Mouse (Mus musculus) forebrain, embryonic 11.5 days (tissue): Measurements from ENCODE around the gene Maml2. TPM values are rescaled to one million over a fixed set of nuclear protein-coding genes. Genes with fewer than 3 reads are reported as not detected.

Experiments used
- ATAC-seq: fragments of 200-750 bp; cut with Nextera tagmentation; replicated peaks from 2 replicates; pipeline ENCODE4 v1.8.0; 2017; ENCODE audit warnings: moderate TSS enrichment; ENCODE audit not compliant: low FRiP score
- DNase-seq: peaks from one replicate; pipeline ENCODE4 v3.0.0-alpha.2; 2017; ENCODE audit warnings: low spot score
- H3K27ac ChIP-seq: fragments of 300-500 bp; sonication (generic); 2 replicates; pipeline ENCODE4 v1.5.1; 2014; ENCODE audit warnings: low read depth, low read length
- H3K27me3 ChIP-seq: fragments of 300-500 bp; sonication (generic); 2 replicates; pipeline ENCODE4 v1.6.1; 2014; ENCODE audit warnings: mild to moderate bottlenecking, low read length, mixed read lengths; ENCODE audit not compliant: control insufficient read depth, insufficient read depth
- H3K36me3 ChIP-seq: fragments of 300-500 bp; sonication (generic); 2 replicates; pipeline ENCODE4 v1.6.1; 2014; ENCODE audit warnings: mild to moderate bottlenecking, low read length, moderate library complexity, mixed read lengths; ENCODE audit not compliant: control insufficient read depth, insufficient read depth
- H3K4me1 ChIP-seq: fragments of 300-500 bp; sonication (generic); replicated peaks from 2 replicates; pipeline ENCODE4 v1.6.1; 2014; ENCODE audit warnings: low read length, mixed read lengths; ENCODE audit not compliant: control insufficient read depth, insufficient read depth
- H3K4me2 ChIP-seq: fragments of 300-500 bp; sonication (generic); 2 replicates; pipeline ENCODE4 v1.6.1; 2014; ENCODE audit warnings: low read depth, mild to moderate bottlenecking, low read length, moderate library complexity, mixed read lengths; ENCODE audit not compliant: severe bottlenecking
- H3K4me3 ChIP-seq: fragments of 300-500 bp; sonication (generic); 2 replicates; pipeline ENCODE4 v1.5.1; 2014; ENCODE audit warnings: low read depth, low read length
- H3K9ac ChIP-seq: fragments of 300-500 bp; sonication (generic); 2 replicates; pipeline ENCODE4 v1.6.1; 2014; ENCODE audit warnings: low read length
- H3K9me3 ChIP-seq: fragments of 300-500 bp; sonication (generic); 2 replicates; pipeline ENCODE4 v1.6.1; 2016; ENCODE audit warnings: low read length, mixed read lengths; ENCODE audit not compliant: control insufficient read depth
- WGBS: fragments of 180-500 bp; shearing (Covaris S2); extraction: QIAGEN DNeasy Blood & Tissue Kit; methylation state at CpG from one replicate; pipeline ENCODE4 v1.1.7; 2014; 5-methylcytosine and 5-hydroxymethylcytosine counted together
- polyA plus RNA-seq: library from polyadenylated mRNA; unstranded; fragments of >200 nt; fragmentation: Nextera tagmentation; extraction: Ambion mirVana; gene quantifications from 2 replicates; pipeline ENCODE4 v1.2.1, GENCODE M21; 2014

Maml2 gene
- polyA plus RNA-seq, 1 experiment from 2014 or later, result 9.8 TPM

DNA sequence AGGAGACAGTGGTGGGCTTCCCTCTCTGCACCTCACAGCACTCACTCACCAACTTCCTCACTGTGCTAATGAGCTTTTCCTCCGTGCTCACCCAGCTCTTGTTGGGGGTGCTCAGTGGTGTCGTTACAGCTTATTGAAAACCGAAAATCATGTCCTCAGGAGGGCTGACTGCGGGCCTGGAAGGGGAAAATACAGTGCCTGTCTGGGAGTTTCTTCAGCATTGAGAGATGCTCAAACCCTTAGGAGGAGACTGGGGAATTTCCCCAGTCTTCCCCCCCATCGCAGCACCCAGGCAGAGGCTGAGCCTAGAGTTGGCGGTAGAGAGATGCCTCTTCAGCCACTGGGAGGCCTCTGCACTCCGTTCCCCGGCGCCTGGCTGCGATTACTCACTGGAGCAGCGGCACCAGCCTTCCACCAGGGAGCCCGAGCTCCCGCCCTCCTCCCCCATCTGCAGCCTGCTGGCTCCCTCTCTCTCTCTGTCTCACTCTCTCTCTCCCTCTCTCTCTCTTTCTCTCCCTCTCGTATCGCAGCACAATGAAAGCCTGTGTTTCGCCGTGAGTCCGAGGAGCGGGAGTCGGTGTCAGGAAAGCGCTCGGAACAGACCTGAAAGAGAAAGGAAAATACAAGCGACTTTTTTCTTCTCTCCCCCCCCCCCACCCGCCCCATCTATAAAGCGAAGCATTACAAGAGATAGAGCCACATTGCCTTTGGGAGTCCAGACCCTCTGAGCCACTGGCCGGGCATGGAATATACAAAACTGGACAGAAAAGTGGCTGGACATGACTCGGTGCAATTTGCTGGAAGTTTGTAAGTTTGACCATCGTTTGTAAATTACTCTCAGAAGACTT, 1.3 kb upstream of the Maml2 start:
- peak overlapping the region; percentile 65 for H3K27ac ChIP-seq
- DNase-seq, result peak; percentile 93
- H3K27me3 ChIP-seq, result no peaks in the 10 kb centered on the region
- peak overlapping the region; percentile 42 for H3K4me3 ChIP-seq
- no peaks in the 10 kb centered on the region for H3K36me3 ChIP-seq
- H3K4me1 ChIP-seq, result peaks cover 18% of the 10 kb centered on the region
- H3K9me3 ChIP-seq, result no peaks in the 10 kb centered on the region
- H3K4me2 ChIP-seq, result peak overlapping the region; percentile 92
- peak; percentile 93 for ATAC-seq
- WGBS, result under 1% methylated on average over 28 of the region's 28 CpGs
- peak overlapping the region; percentile 75 for H3K9ac ChIP-seq

GRCm38 (mm10) chr9:13297122-13297667, 562 bp upstream of the Maml2 start:
- WGBS, result under 1% methylated on average over 12 of the region's 12 CpGs
- H3K4me1 ChIP-seq, result peaks cover 25% of the 10 kb centered on the region

GRCm38 (mm10) chr9:13298513-13298878, 739 bp downstream of the Maml2 start:
- H3K4me1 ChIP-seq, result peaks cover 29% of the 10 kb centered on the region
- no peaks in the 10 kb centered on the region for H3K36me3 ChIP-seq
- peak overlapping the region; percentile 42 for H3K4me3 ChIP-seq
- no peaks in the 10 kb centered on the region for H3K9me3 ChIP-seq
- ATAC-seq (no peak), DNase-seq (no peak)
- H3K9ac ChIP-seq, result peak overlapping the region; percentile 75
- H3K4me2 ChIP-seq, result peak overlapping the region; percentile 92
- no peaks in the 10 kb centered on the region for H3K27me3 ChIP-seq
- H3K27ac ChIP-seq, result 0 out of 2 replicates have a peak overlapping the region, but pooled peaks have one; percentile 53
- 22% methylated on average over 9 of the region's 9 CpGs for WGBS

More at GRCm38 (mm10) chr9:13297122-13297667, 562 bp upstream of the Maml2 start:
- Histone ChIP-seq H3K36me3 (no peaks in the 10 kb centered on the region), H3K4me3 (peak overlapping the region; percentile 42), H3K27me3 (no peaks in the 10 kb centered on the region), H3K9ac (peak overlapping the region; percentile 75), H3K4me2 (peak overlapping the region; percentile 92), H3K27ac (peak overlapping the region; percentile 8; the same call in 1 of the 2 replicates), H3K9me3 (no peaks in the 10 kb centered on the region)
- DNase-seq, result no peak
- ATAC-seq, result peak; percentile 3; the same call in 1 of the 2 replicates

DNA sequence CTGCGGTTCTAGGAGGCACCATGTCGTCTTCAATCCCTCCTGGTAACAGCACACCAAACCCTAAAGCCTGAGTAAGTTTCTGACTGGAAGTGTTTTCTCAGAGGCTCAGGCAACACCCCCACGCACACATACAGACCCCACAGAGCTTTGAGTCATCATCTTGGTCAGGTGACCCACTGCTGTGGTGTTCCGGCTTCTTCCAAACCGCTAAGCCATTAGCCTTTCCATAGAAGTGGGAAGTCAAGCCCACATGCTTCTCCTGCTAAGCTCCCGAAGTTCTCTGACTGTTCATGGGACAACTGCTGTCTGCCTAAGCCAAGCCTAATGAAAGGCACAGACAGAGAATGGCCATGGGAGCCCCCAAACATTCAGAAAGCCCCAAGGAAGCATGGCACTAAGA, 1.4 kb downstream of the Maml2 start:
- DNase-seq, result no peak
- no peak overlapping the region for H3K27ac ChIP-seq

DNA sequence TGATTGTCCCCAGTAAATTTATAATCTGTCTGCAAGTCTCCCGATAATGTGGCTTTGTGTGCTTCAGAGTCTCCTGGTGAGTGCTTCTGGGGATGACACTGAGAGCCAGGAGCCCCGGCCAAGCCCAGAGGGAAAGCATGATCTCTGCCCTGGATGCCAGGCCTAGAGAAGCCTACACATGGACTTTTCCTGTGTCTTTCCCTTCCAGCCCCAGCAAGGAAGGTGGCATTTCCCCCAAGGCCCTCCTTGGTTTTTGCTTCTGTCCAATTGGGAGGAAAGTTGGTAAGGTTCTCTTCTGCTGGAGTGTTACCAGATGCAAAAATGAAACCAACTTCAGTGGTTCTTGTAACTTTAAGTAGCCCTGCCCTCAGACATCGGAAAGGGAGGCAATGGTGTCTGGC, 2.3 kb downstream of the Maml2 start:
- DNase-seq, result no peak
- H3K4me2 ChIP-seq, result peak overlapping the region; percentile 5; the same call in 1 of the 2 replicates
- peaks cover 33% of the 10 kb centered on the region for H3K4me1 ChIP-seq
- H3K27ac ChIP-seq, result no peak overlapping the region
- no peak overlapping the region for H3K9ac ChIP-seq
- no peak for ATAC-seq
- H3K9me3 ChIP-seq, result no peaks in the 10 kb centered on the region
- H3K4me3 ChIP-seq, result no peak overlapping the region
- H3K36me3 ChIP-seq, result no peaks in the 10 kb centered on the region
- 72% methylated on average over 3 of the region's 3 CpGs for WGBS
- H3K27me3 ChIP-seq, result no peaks in the 10 kb centered on the region

More for the DNA sequence above, 1.4 kb downstream of the Maml2 start:
- H3K4me1 ChIP-seq, result peaks cover 32% of the 10 kb centered on the region
- no peak for ATAC-seq
- H3K9me3 ChIP-seq, result no peaks in the 10 kb centered on the region
- peak overlapping the region; percentile 92; the same call in 1 of the 2 replicates for H3K4me2 ChIP-seq
- H3K36me3 ChIP-seq, result no peaks in the 10 kb centered on the region
- H3K4me3 ChIP-seq, result no peak overlapping the region
- WGBS, result 80% methylated on average over 6 of the region's 6 CpGs
- no peaks in the 10 kb centered on the region for H3K27me3 ChIP-seq
- H3K9ac ChIP-seq, result no peak overlapping the region

GRCm38 (mm10) chr9:13300891-13301782, 3.4 kb downstream of the Maml2 start:
- no peak overlapping the region for H3K27ac ChIP-seq
- H3K9me3 ChIP-seq, result no peaks in the 10 kb centered on the region
- H3K27me3 ChIP-seq, result no peaks in the 10 kb centered on the region
- peaks cover 32% of the 10 kb centered on the region for H3K4me1 ChIP-seq
- no peak overlapping the region for H3K4me3 ChIP-seq
- H3K9ac ChIP-seq, result no peak overlapping the region
- 75% methylated on average over 9 of the region's 9 CpGs for WGBS
- H3K36me3 ChIP-seq, result no peaks in the 10 kb centered on the region
- no peak for DNase-seq
- ATAC-seq, result no peak
- peak overlapping the region; percentile 21; the same call in 1 of the 2 replicates for H3K4me2 ChIP-seq

- no peak overlapping the region for H3K4me2 ChIP-seq
- peaks cover 31% of the 10 kb centered on the region for H3K4me1 ChIP-seq
- ATAC-seq, result no peak
- no peaks in the 10 kb centered on the region for H3K27me3 ChIP-seq
- no peak overlapping the region for H3K4me3 ChIP-seq
- no peak overlapping the region for H3K9ac ChIP-seq
- DNase-seq, result no peak
- no peaks in the 10 kb centered on the region for H3K36me3 ChIP-seq
- 68% methylated on average over 6 of the region's 6 CpGs for WGBS
- H3K9me3 ChIP-seq, result no peaks in the 10 kb centered on the region
- no peak overlapping the region for H3K27ac ChIP-seq
Measured at GRCm38 (mm10) chr9:13302183-13302825, 4.5 kb downstream of the Maml2 start.
